ENCODE assay signal across 12 mouse cellular contexts in genomic region chr14:109891896-109892165, GRCm38 (mm10).
"Had no signal": no experiment of that assay in that cellular context is flagged by ENCODE, and none has a peak within 500 bp of the region (broad histone marks: within the 10 kb centered on the region; RNA-seq: fewer than 3 reads in every experiment).

No protein-coding gene starts in this region.

- DNase-seq: kidney, adult 2 months; kidney, postnatal 14 days; left cerebral cortex, postnatal 4 days; lung, embryonic 14.5 days; lung, postnatal 10 days; lung, postnatal 4 days; thymus, postnatal 4 days had no signal

- H3K4me1 ChIP-seq: kidney, embryonic 15.5 days; limb, embryonic 15.5 days; liver, embryonic 12.5 days; neural tube, embryonic 15.5 days had no signal

- H3K4me3 ChIP-seq: kidney, embryonic 15.5 days; limb, embryonic 15.5 days; liver, embryonic 12.5 days; neural tube, embryonic 15.5 days had no signal

- ATAC-seq: liver, embryonic 12.5 days had no signal

- H3K27me3 ChIP-seq: kidney, embryonic 15.5 days; limb, embryonic 15.5 days; liver, embryonic 12.5 days; neural tube, embryonic 15.5 days had no signal

- H3K27ac ChIP-seq: kidney, embryonic 15.5 days; limb, embryonic 15.5 days; liver, embryonic 12.5 days; neural tube, embryonic 15.5 days; stomach, postnatal 0 days had no signal

- H3K36me3 ChIP-seq: kidney, embryonic 15.5 days; limb, embryonic 15.5 days; liver, embryonic 12.5 days; neural tube, embryonic 15.5 days had no signal

- H3K4me2 ChIP-seq: kidney, embryonic 15.5 days; limb, embryonic 15.5 days; liver, embryonic 12.5 days; lung, embryonic 14.5 days; neural tube, embryonic 15.5 days had no signal

- H3K9me3 ChIP-seq: kidney, embryonic 15.5 days; limb, embryonic 15.5 days; liver, embryonic 12.5 days; neural tube, embryonic 15.5 days had no signal

- H3K9ac ChIP-seq: kidney, embryonic 15.5 days; limb, embryonic 15.5 days; liver, embryonic 12.5 days; lung, embryonic 14.5 days; neural tube, embryonic 15.5 days had no signal
